Comparison of ENCODE assay signal across 13 mouse cellular contexts in genomic region chr4:48680214-48680613, GRCm38 (mm10). TPM values are rescaled to one million over a fixed set of nuclear protein-coding genes. Genes with fewer than 3 reads are reported as not detected.
DNase-seq lines count a peak whose midpoint lies in the region; ATAC-seq and TF ChIP-seq lines count a peak whose summit lies in the region.
"Had no signal": no experiment of that assay in that cellular context is flagged by ENCODE, and none has a peak within 500 bp of the region (broad histone marks: within the 10 kb centered on the region; RNA-seq: fewer than 3 reads in every experiment).

No protein-coding gene starts in this region.

- no peaks in the 10 kb centered on the region for H3K4me1 ChIP-seq in embryonic facial prominence, embryonic 13.5 days
- peaks cover 12% of the 10 kb centered on the region for H3K4me1 ChIP-seq in embryonic facial prominence, embryonic 10.5 days
- peaks cover 0 to 3% of the 10 kb centered on the region in 2 experiments; a peak in 2 of 4 replicates for H3K4me1 ChIP-seq in MEL (ENCODE audit: control insufficient read depth in 1 of 2, insufficient read depth in 2 of 2, low read length in 2 of 2)

- WGBS in embryonic facial prominence, embryonic 13.5 days: 53% methylated on average over 7 of the region's 7 CpGs
- WGBS in embryonic facial prominence, embryonic 10.5 days: 63% methylated on average over 7 of the region's 7 CpGs

- TF ChIP-seq EP300 in MEL (IDR thresholded peaks at IDR 0.05; ENCODE audit: low read depth in 1 of 2, low read length in 2 of 2): no peak

- TF ChIP-seq POLR2A in MEL (IDR thresholded peaks at IDR 0.05; ENCODE audit: control insufficient read depth in 1 of 2, insufficient read depth in 1 of 2, low read depth in 1 of 2, low read length in 2 of 2, poor library complexity in 1 of 2) (no peak), myocyte (IDR thresholded peaks at IDR 0.05; ENCODE audit: insufficient read length, low read depth) (no peak)

- no peak overlapping the region for H3K9ac ChIP-seq in embryonic facial prominence, embryonic 13.5 days
- no peak overlapping the region for H3K9ac ChIP-seq in MEL (ENCODE audit: control insufficient read depth, low read depth, low read length, poor library complexity, severe bottlenecking)
- H3K9ac ChIP-seq: hindbrain, embryonic 14.5 days had no signal

- ATAC-seq in embryonic facial prominence, embryonic 13.5 days (ENCODE audit: insufficient number of reproducible peaks, insufficient read depth, low FRiP score, low TSS enrichment, low read depth): no peak

- no peak overlapping the region for H3ac ChIP-seq in myocyte (ENCODE audit: control insufficient read depth, insufficient read length)

- no peaks in the 10 kb centered on the region for H3K9me3 ChIP-seq in embryonic facial prominence, embryonic 13.5 days
- H3K9me3 ChIP-seq in embryonic facial prominence, embryonic 10.5 days: no peaks in the 10 kb centered on the region
- no peaks in the 10 kb centered on the region for H3K9me3 ChIP-seq in MEL (replicated peaks; ENCODE audit: insufficient read depth, low read length)

- no peak overlapping the region for H3K27ac ChIP-seq in embryonic facial prominence, embryonic 13.5 days
- no peak overlapping the region for H3K27ac ChIP-seq in embryonic facial prominence, embryonic 10.5 days (replicated peaks)
- no peak overlapping the region for H3K27ac ChIP-seq in left cerebral cortex, adult 2 months
- H3K27ac ChIP-seq in MEL (ENCODE audit: control insufficient read depth, low read depth, low read length): no peak overlapping the region
- H3K27ac ChIP-seq: hindbrain, embryonic 14.5 days had no signal

- peaks cover 17% of the 10 kb centered on the region; the same call in 1 of the 2 replicates for H3K36me3 ChIP-seq in embryonic facial prominence, embryonic 13.5 days
- peaks cover 27% of the 10 kb centered on the region for H3K36me3 ChIP-seq in embryonic facial prominence, embryonic 10.5 days (replicated peaks)
- peaks cover 0 to 5% of the 10 kb centered on the region in 2 experiments; a peak in 3 of 4 replicates for H3K36me3 ChIP-seq in MEL (ENCODE audit: control insufficient read depth in 1 of 2, insufficient read depth in 2 of 2, low read length in 2 of 2)
- peaks cover 11% of the 10 kb centered on the region for H3K36me3 ChIP-seq in myocyte (ENCODE audit: control insufficient read depth, insufficient read depth)
- H3K36me3 ChIP-seq: G1E had no signal

- intact Hi-C loops in left cerebral cortex, adult 2 months (cut with DNase I): loop anchor here (2.0 kb wide), 2 partner anchors 95 to 207 kb away; partner anchors contain the start of genes Tex10 and Tmeff1
- intact Hi-C loops in left cerebral cortex, postnatal 10 days (cut with DNase I): loop anchor here (2.0 to 10.0 kb wide), 3 partner anchors 93 to 1255 kb away; partner anchors contain the start of gene Tmeff1

- no peak overlapping the region for H3K4me3 ChIP-seq in embryonic facial prominence, embryonic 13.5 days
- no peak overlapping the region for H3K4me3 ChIP-seq in embryonic facial prominence, embryonic 10.5 days
- H3K4me3 ChIP-seq in left cerebral cortex, adult 2 months: peak overlapping the region; percentile 26; the same call in 1 of the 2 replicates
- H3K4me3 ChIP-seq in MEL (ENCODE audit: control insufficient read depth in 1 of 2, insufficient read depth in 1 of 2, low read depth in 2 of 2, low read length in 2 of 2): no peak overlapping the region
- no peak overlapping the region for H3K4me3 ChIP-seq in myocyte

- TF ChIP-seq RAD21 in MEL (IDR thresholded peaks at IDR 0.05; ENCODE audit: low read depth, low read length): no peak

- no peak for DNase-seq in embryonic facial prominence, embryonic 10.5 days (ENCODE audit: low spot score)
- no peak for DNase-seq in left cerebral cortex, adult 2 months (ENCODE audit: extremely low spot score in 1 of 2, low spot score in 2 of 2)
- no peak for DNase-seq in left cerebral cortex, postnatal 10 days (ENCODE audit: extremely low spot score in 1 of 2, low spot score in 2 of 2)
- peak; percentile 18 for DNase-seq in MEL (ENCODE audit: low read depth, low spot score)
- no peak for DNase-seq in cerebellum, postnatal 4 days (ENCODE audit: low spot score in 2 of 2)
- DNase-seq in B cell, adult 2 months: no peak
- DNase-seq: thymus, postnatal 4 days had no signal

- TF ChIP-seq CTCF in left cerebral cortex, adult 2 months (IDR thresholded peaks at IDR 0.05): no peak
- TF ChIP-seq CTCF in MEL (IDR thresholded peaks at IDR 0.05 in 2 of 3, conservative IDR thresholded peaks at IDR 0.05 in 1 of 3; ENCODE audit: control insufficient read depth in 1 of 3, insufficient read depth in 1 of 3, low read depth in 2 of 3, low read length in 3 of 3, poor library complexity in 1 of 3, severe bottlenecking in 1 of 3): no peak

- H3K27me3 ChIP-seq in embryonic facial prominence, embryonic 13.5 days: no peaks in the 10 kb centered on the region
- H3K27me3 ChIP-seq in embryonic facial prominence, embryonic 10.5 days (replicated peaks; ENCODE audit: low read depth, poor library complexity, severe bottlenecking): no peaks in the 10 kb centered on the region
- no peaks in the 10 kb centered on the region for H3K27me3 ChIP-seq in MEL (ENCODE audit: control insufficient read depth in 1 of 2, insufficient read depth in 2 of 2, low read length in 2 of 2)
- H3K27me3 ChIP-seq in myocyte (ENCODE audit: control insufficient read depth, insufficient read depth, insufficient read length): no peaks in the 10 kb centered on the region

- peak overlapping the region; percentile 33 for H3K4me2 ChIP-seq in embryonic facial prominence, embryonic 13.5 days
- H3K4me2 ChIP-seq in myocyte (ENCODE audit: low read depth): peak overlapping the region; percentile 48
- H3K4me2 ChIP-seq: hindbrain, embryonic 14.5 days had no signal

- peaks cover 20% of the 10 kb centered on the region for H3K79me2 ChIP-seq in MEL (ENCODE audit: control insufficient read depth, insufficient read depth, low read length, poor library complexity)
- H3K79me2 ChIP-seq in myocyte (ENCODE audit: control insufficient read depth, insufficient read depth): no peaks in the 10 kb centered on the region

TF ChIP-seq in MEL, 35 proteins besides CTCF, POLR2A, EP300 and RAD21:
- no peak for TF ChIP-seq ELF1 (IDR thresholded peaks at IDR 0.05; ENCODE audit: low read depth, low read length)
- no peak for TF ChIP-seq CHD2 (IDR thresholded peaks at IDR 0.05; ENCODE audit: low read length)
- TF ChIP-seq E2F4 (IDR thresholded peaks at IDR 0.05; ENCODE audit: borderline replicate concordance, low read depth, low read length): no peak
- TF ChIP-seq UBTF (IDR thresholded peaks at IDR 0.05; ENCODE audit: borderline replicate concordance, insufficient read depth, low read depth, low read length): no peak
- TF ChIP-seq JUND (IDR thresholded peaks at IDR 0.05; ENCODE audit: low read depth, low read length): no peak
- no peak for TF ChIP-seq MAFK (IDR thresholded peaks at IDR 0.05; ENCODE audit: borderline replicate concordance, low read depth, low read length)
- TF ChIP-seq ZNF384 (IDR thresholded peaks at IDR 0.05; ENCODE audit: low read depth, low read length): no peak
- TF ChIP-seq TBP (IDR thresholded peaks at IDR 0.05; ENCODE audit: low read depth, low read length): no peak
- TF ChIP-seq ZMIZ1 (IDR thresholded peaks at IDR 0.05; ENCODE audit: low read depth, low read length): no peak
- no peak for TF ChIP-seq MAX (IDR thresholded peaks at IDR 0.05; ENCODE audit: low read length)

TF ChIP-seq in myocyte, 11 proteins besides CTCF, POLR2A, EP300 and RAD21:
- no peak for TF ChIP-seq MYOG (IDR thresholded peaks at IDR 0.05; ENCODE audit: control insufficient read depth in 1 of 3, insufficient read depth in 1 of 3, insufficient read length in 2 of 3, low read depth in 2 of 3)
- no peak for TF ChIP-seq REST (IDR thresholded peaks at IDR 0.05; ENCODE audit: insufficient read depth, insufficient read length)
- TF ChIP-seq POLR2AphosphoS2 (IDR thresholded peaks at IDR 0.05; ENCODE audit: insufficient read length, low read depth): no peak
- no peak for TF ChIP-seq SRF (IDR thresholded peaks at IDR 0.05; ENCODE audit: control insufficient read depth, insufficient read length, low read depth)
- no peak for TF ChIP-seq MAX (IDR thresholded peaks at IDR 0.05; ENCODE audit: low read depth)
- TF ChIP-seq E2F4 (IDR thresholded peaks at IDR 0.05; ENCODE audit: insufficient read depth): no peak
- no peak for TF ChIP-seq TCF12 (IDR thresholded peaks at IDR 0.05; ENCODE audit: insufficient read depth, poor library complexity, severe bottlenecking)
- TF ChIP-seq TCF3 (IDR thresholded peaks at IDR 0.05; ENCODE audit: insufficient read length, low read depth): no peak

RNA-seq across cellular contexts. Expression of gene Cavin4, which starts 16.9 kb away (rescaled TPM):
- 1.0 and 1.2 TPM in 2 replicates for polyA plus RNA-seq in embryonic facial prominence, embryonic 13.5 days (2015; fragmentation: Nextera tagmentation; extraction: Ambion mirVana)
- 1.8 TPM in 2 replicates for polyA plus RNA-seq in embryonic facial prominence, embryonic 10.5 days (2016; fragmentation: Nextera tagmentation; extraction: Ambion mirVana)
- 1 to 10 TPM; 2.1 TPM for total RNA-seq in left cerebral cortex, adult 2 months (2021)
- 1 to 10 TPM; 2.5 to 2.7 TPM for total RNA-seq in left cerebral cortex, postnatal 10 days (2021)
- total RNA-seq in MEL (2012; rRNA removed): not detected in 2 replicates
- polyA plus RNA-seq in MEL (2012; ENCODE audit: insufficient read depth in 1 of 2, insufficient read length in 2 of 2, low read depth in 1 of 2, low replicate concordance in 2 of 2, missing spikeins in 1 of 2) (not detected), myocyte (2012; fragmentation: generic; extraction: Trizol) (119 TPM)
- total RNA-seq: megakaryocyte progenitor cell, adult 5-6 weeks had no signal
- polyA plus RNA-seq: G1E; spleen, adult 2 months had no signal

Comparison
In these comparisons a context has a peak if more than half of its experiments do, and no peak if none do; other contexts are left out.
1. RNA of gene Cavin4, which starts 16.9 kb away (polyA plus RNA-seq): 119 TPM in myocyte (single experiment); 1.8 TPM in embryonic facial prominence, embryonic 10.5 days, 1.0 to 1.2 TPM in embryonic facial prominence, embryonic 13.5 days and not detected in MEL; every median in the first group is over 10 times any median in the second.